In the genomic region with DNA sequence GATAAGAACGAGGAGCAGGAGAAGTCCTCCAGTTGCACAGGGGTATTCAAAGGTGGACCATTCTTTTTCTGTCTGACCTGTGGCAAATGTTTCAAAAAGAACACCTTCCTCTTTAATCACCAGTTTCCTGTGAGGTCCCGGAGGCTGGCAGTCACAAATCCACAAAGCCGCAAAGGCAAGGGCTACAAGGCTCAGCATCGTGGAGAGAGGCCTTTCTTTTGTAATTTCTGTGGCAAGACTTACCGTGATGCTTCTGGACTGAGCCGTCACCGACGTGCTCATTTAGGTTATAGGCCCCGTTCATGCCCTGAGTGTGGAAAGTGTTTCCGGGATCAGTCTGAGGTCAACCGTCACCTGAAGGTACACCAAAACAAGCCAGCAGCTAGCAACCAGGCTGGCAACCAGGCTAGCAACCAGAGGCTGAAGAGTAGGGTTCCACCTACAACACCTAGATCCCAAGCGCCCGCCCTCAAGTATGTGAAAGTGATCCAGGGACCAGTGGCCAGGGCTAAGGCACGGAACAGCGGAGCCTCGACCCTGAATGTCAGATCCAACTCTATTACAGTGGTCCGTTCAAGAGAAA, we compare ENCODE assay signal across 33 mouse cellular contexts. TPM values are rescaled to one million over a fixed set of nuclear protein-coding genes. Genes with fewer than 3 reads are reported as not detected.
DNase-seq lines count a peak whose midpoint lies in the region; ATAC-seq lines count a peak whose summit lies in the region.
"Had no signal": no experiment of that assay in that cellular context is flagged by ENCODE, and none has a peak within 500 bp of the region (broad histone marks: within the 10 kb centered on the region; RNA-seq: fewer than 3 reads in every experiment).

No protein-coding gene starts in this region.

- peaks cover 33% of the 10 kb centered on the region for H3K4me1 ChIP-seq in hindbrain, embryonic 13.5 days (replicated peaks)
- H3K4me1 ChIP-seq: heart, embryonic 10.5 days; limb, embryonic 15.5 days; liver, embryonic 15.5 days had no signal

- WGBS in hindbrain, embryonic 13.5 days: 93% methylated on average over 17 of the region's 17 CpGs

- no peaks in the 10 kb centered on the region for H3K9me3 ChIP-seq in hindbrain, embryonic 13.5 days
- H3K9me3 ChIP-seq: forebrain, embryonic 13.5 days; heart, embryonic 10.5 days; limb, embryonic 15.5 days; liver, embryonic 15.5 days; megakaryocyte, embryonic 14.5 days; neural tube, embryonic 13.5 days had no signal

- H3K27ac ChIP-seq in hindbrain, embryonic 13.5 days: no peak overlapping the region
- H3K27ac ChIP-seq: forebrain, embryonic 13.5 days; gastrocnemius, adult 2 months; heart, embryonic 10.5 days; hindbrain, postnatal 0 days; limb, embryonic 15.5 days; liver, embryonic 15.5 days; neural tube, embryonic 13.5 days had no signal

- no peak overlapping the region for H3K4me2 ChIP-seq in hindbrain, embryonic 13.5 days
- H3K4me2 ChIP-seq: forebrain, embryonic 13.5 days; limb, embryonic 15.5 days; liver, embryonic 15.5 days; neural tube, embryonic 13.5 days had no signal

- ATAC-seq in hindbrain, embryonic 13.5 days (ENCODE audit: low FRiP score): no peak
- ATAC-seq: forebrain, embryonic 13.5 days; hindbrain, postnatal 0 days; lung, postnatal 0 days had no signal

- peak; percentile 9 for DNase-seq in thymus, postnatal 0 days (ENCODE audit: low spot score)
- no peak for DNase-seq in thymus, postnatal 25 days
- peak; percentile 48 for DNase-seq in T-cell, adult 2 months (ENCODE audit: low spot score)
- peak; percentile 38 for DNase-seq in induced T-regulatory cell, adult 2 months (ENCODE audit: low read depth)
- no peak for DNase-seq in cerebellum, adult 9-10 months
- DNase-seq in cerebellum, adult 8-10 months: no peak
- DNase-seq: adrenal gland, adult 8-10 months; cerebellum, adult 18-20 months; cerebellum, postnatal 36 days; gastrocnemius, adult 2 months; heart, postnatal 4 days; kidney, adult 11 months; left cerebral cortex, postnatal 4 days; midbrain, embryonic 14.5 days; retina, postnatal 1 day; right cerebral cortex, postnatal 25 days; spleen, adult 18-20 months; thymus, postnatal 14 days had no signal

- H3K36me3 ChIP-seq in hindbrain, embryonic 13.5 days: peaks cover 72% of the 10 kb centered on the region
- H3K36me3 ChIP-seq: liver, embryonic 15.5 days had no signal

- no peaks in the 10 kb centered on the region for H3K27me3 ChIP-seq in hindbrain, embryonic 13.5 days
- H3K27me3 ChIP-seq: CH12.LX; forebrain, embryonic 13.5 days; limb, embryonic 15.5 days; neural tube, embryonic 13.5 days had no signal

- no peak overlapping the region for H3K4me3 ChIP-seq in hindbrain, embryonic 13.5 days
- H3K4me3 ChIP-seq: forebrain, embryonic 13.5 days; gastrocnemius, adult 2 months; heart, embryonic 10.5 days; limb, embryonic 15.5 days; liver, embryonic 15.5 days; megakaryocyte, embryonic 14.5 days; myocyte; neural tube, embryonic 13.5 days had no signal

- H3K9ac ChIP-seq in hindbrain, embryonic 13.5 days: no peak overlapping the region
- H3K9ac ChIP-seq: forebrain, embryonic 13.5 days; limb, embryonic 15.5 days; liver, embryonic 15.5 days; neural tube, embryonic 13.5 days had no signal

RNA-seq across cellular contexts. Expression of a gene that starts 8.6 kb away (rescaled TPM):
- 3.4 and 3.9 TPM in 2 replicates for polyA plus RNA-seq in thymus, postnatal 0 days (2015; fragmentation: Nextera tagmentation; extraction: Ambion mirVana)
- polyA plus RNA-seq in hindbrain, embryonic 13.5 days (2015; fragmentation: Nextera tagmentation; extraction: Ambion mirVana): 270 and 287 TPM in 2 replicates

RNA-seq across cellular contexts. Expression of a gene that starts 13.6 kb away (rescaled TPM):
- polyA plus RNA-seq in thymus, postnatal 0 days (2015; fragmentation: Nextera tagmentation; extraction: Ambion mirVana): not detected in 2 replicates
- polyA plus RNA-seq in hindbrain, embryonic 13.5 days (2015; fragmentation: Nextera tagmentation; extraction: Ambion mirVana): 1.3 and 2.1 TPM in 2 replicates
- polyA plus RNA-seq: heart, embryonic 16.5 days; large intestine, adult 2 months; limb, embryonic 15.5 days; liver, embryonic 15.5 days had no signal

RNA-seq across cellular contexts. Expression of a gene that starts 20.2 kb away (rescaled TPM):
- polyA plus RNA-seq in thymus, postnatal 0 days (2015; fragmentation: Nextera tagmentation; extraction: Ambion mirVana): 0.09 and 0.10 TPM in 2 replicates
- 2.7 and 2.8 TPM in 2 replicates for polyA plus RNA-seq in hindbrain, embryonic 13.5 days (2015; fragmentation: Nextera tagmentation; extraction: Ambion mirVana)
- polyA plus RNA-seq: large intestine, adult 2 months; liver, embryonic 15.5 days had no signal

RNA-seq across cellular contexts. Expression of a gene that starts 28.5 kb away (rescaled TPM):
- polyA plus RNA-seq in thymus, postnatal 0 days (2015; fragmentation: Nextera tagmentation; extraction: Ambion mirVana): not detected in 2 replicates
- 0.47 TPM in 1 of 2 replicates, not detected in the other for polyA plus RNA-seq in hindbrain, embryonic 13.5 days (2015; fragmentation: Nextera tagmentation; extraction: Ambion mirVana)
- polyA plus RNA-seq: embryonic facial prominence, embryonic 14.5 days; heart, embryonic 16.5 days; kidney, embryonic 16.5 days; large intestine, adult 2 months; liver, embryonic 15.5 days; myocyte had no signal

RNA-seq across cellular contexts. Expression of a gene that starts 36.2 kb away (rescaled TPM):
- polyA plus RNA-seq in thymus, postnatal 0 days (2015; fragmentation: Nextera tagmentation; extraction: Ambion mirVana): 2.4 and 6.8 TPM in 2 replicates
- 55.6 and 57.0 TPM in 2 replicates for polyA plus RNA-seq in hindbrain, embryonic 13.5 days (2015; fragmentation: Nextera tagmentation; extraction: Ambion mirVana)

Comparison
In these comparisons a context has a peak if more than half of its experiments do, and no peak if none do; other contexts are left out.
1. DNase-seq: peak in thymus, postnatal 0 days (single experiment), T-cell, adult 2 months (single experiment) and induced T-regulatory cell, adult 2 months (single experiment); none in thymus, postnatal 25 days (single experiment), cerebellum, adult 9-10 months (single experiment) and cerebellum, adult 8-10 months (single experiment).
2. RNA of a gene that starts 8.6 kb away (polyA plus RNA-seq): 270 to 287 TPM in hindbrain, embryonic 13.5 days; 3.4 to 3.9 TPM in thymus, postnatal 0 days; every median in the first group is over 10 times any median in the second.